In the genomic region with DNA sequence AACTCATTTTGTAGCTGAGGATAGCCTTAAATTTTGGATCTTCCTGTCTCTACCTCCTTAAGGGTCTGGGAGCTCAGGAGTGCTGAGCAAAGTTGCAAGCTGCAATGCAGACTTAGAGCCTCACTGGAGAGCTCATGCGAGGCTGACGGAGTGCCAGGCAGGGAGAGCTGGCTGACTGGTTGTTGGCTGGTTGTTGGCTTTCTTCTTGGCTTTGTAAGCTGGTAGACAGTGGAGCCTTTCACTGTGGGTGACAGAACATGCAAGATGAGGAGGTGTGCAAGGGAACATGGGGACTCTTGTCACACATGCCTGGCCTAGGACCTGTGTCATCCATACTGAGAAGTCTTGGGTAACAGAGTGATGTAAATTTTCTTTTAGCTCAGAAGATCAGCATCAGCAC, we compare ENCODE assay signal across 12 mouse cellular contexts.
"Had no signal": no experiment of that assay in that cellular context is flagged by ENCODE, and none has a peak within 500 bp of the region (broad histone marks: within the 10 kb centered on the region; RNA-seq: fewer than 3 reads in every experiment).

No protein-coding gene starts in this region.

- ATAC-seq: midbrain, embryonic 16.5 days had no signal

- DNase-seq: kidney, postnatal 25 days; lung, adult 18-20 months; retina, postnatal 1 day; right cerebral cortex, postnatal 25 days; thymus, postnatal 4 days had no signal

- H3K27me3 ChIP-seq: limb, embryonic 13.5 days had no signal

- H3K4me3 ChIP-seq: left cerebral cortex, adult 2 months; limb, embryonic 13.5 days; midbrain, embryonic 12.5 days; neural tube, embryonic 13.5 days had no signal

- H3K9ac ChIP-seq: limb, embryonic 13.5 days; liver, embryonic 14.5 days; midbrain, embryonic 12.5 days; neural tube, embryonic 13.5 days had no signal

- H3K4me2 ChIP-seq: limb, embryonic 13.5 days; midbrain, embryonic 12.5 days; neural tube, embryonic 13.5 days had no signal

- H3K27ac ChIP-seq: left cerebral cortex, adult 2 months; limb, embryonic 13.5 days; liver, embryonic 14.5 days; midbrain, embryonic 12.5 days; neural tube, embryonic 13.5 days; stomach, postnatal 0 days had no signal

- H3K36me3 ChIP-seq: limb, embryonic 13.5 days; midbrain, embryonic 12.5 days; neural tube, embryonic 13.5 days had no signal

- H3K9me3 ChIP-seq: limb, embryonic 13.5 days; midbrain, embryonic 12.5 days; neural tube, embryonic 13.5 days had no signal
